Mouse (Mus musculus): ENCODE results near the gene Dglucy. TPM values are rescaled to one million over a fixed set of nuclear protein-coding genes. Genes with fewer than 3 reads are reported as not detected.

Dglucy gene
- polyA plus RNA-seq, 1 experiment: 0.48 TPM

- Histone ChIP-seq H3K36me3 (ENCODE audit: control insufficient read depth, insufficient read depth, low read length, poor library complexity, severe bottlenecking) (peaks cover 17% of the 10 kb centered on the region), H3K4me1 (ENCODE audit: control insufficient read depth, insufficient read depth, low read length) (no peaks in the 10 kb centered on the region), H3K9me3 (replicated peaks; ENCODE audit: control insufficient read depth, insufficient read depth, low read length, poor library complexity, severe bottlenecking) (no peaks in the 10 kb centered on the region), H3K4me3 (ENCODE audit: low read depth, low read length) (no peak overlapping the region), H3K27ac (ENCODE audit: insufficient read depth, low read length) (no peak overlapping the region), H3K27me3 (ENCODE audit: control insufficient read depth, insufficient read depth, low read length, poor library complexity, severe bottlenecking) (no peaks in the 10 kb centered on the region), H3K9ac (ENCODE audit: low read depth, poor library complexity, severe bottlenecking) (no peak overlapping the region)
- TF ChIP-seq POLR2A (IDR thresholded peaks at IDR 0.05; ENCODE audit: insufficient read depth, low read length) (no peak), EP300 (IDR thresholded peaks at IDR 0.05; ENCODE audit: insufficient read depth, low read depth, low read length) (no peak), CTCF (IDR thresholded peaks at IDR 0.05; ENCODE audit: low read depth, low read length) (no peak)
These were observed 149.4 kb downstream of the Dglucy start for GRCm38 (mm10) chr12:100928286-100928685.

GRCm38 (mm10) chr12:100931653-100932052, 152.8 kb downstream of the Dglucy start:
- peaks cover 18% of the 10 kb centered on the region for H3K36me3 ChIP-seq (ENCODE audit: control insufficient read depth, insufficient read depth, low read length, poor library complexity, severe bottlenecking)
- no peak overlapping the region for H3K27ac ChIP-seq (ENCODE audit: insufficient read depth, low read length)
- H3K9ac ChIP-seq (ENCODE audit: low read depth, poor library complexity, severe bottlenecking): no peak overlapping the region
- no peak for TF ChIP-seq POLR2A (IDR thresholded peaks at IDR 0.05; ENCODE audit: insufficient read depth, low read length)
- no peak for TF ChIP-seq CTCF (IDR thresholded peaks at IDR 0.05; ENCODE audit: low read depth, low read length)
- no peak for TF ChIP-seq EP300 (IDR thresholded peaks at IDR 0.05; ENCODE audit: insufficient read depth, low read depth, low read length)
- no peaks in the 10 kb centered on the region for H3K4me1 ChIP-seq (ENCODE audit: control insufficient read depth, insufficient read depth, low read length)
- no peak overlapping the region for H3K4me3 ChIP-seq (ENCODE audit: low read depth, low read length)
- no peaks in the 10 kb centered on the region for H3K27me3 ChIP-seq (ENCODE audit: control insufficient read depth, insufficient read depth, low read length, poor library complexity, severe bottlenecking)
- no peaks in the 10 kb centered on the region for H3K9me3 ChIP-seq (replicated peaks; ENCODE audit: control insufficient read depth, insufficient read depth, low read length, poor library complexity, severe bottlenecking)

GRCm38 (mm10) chr12:100934796-100935195, 155.9 kb downstream of the Dglucy start:
- Histone ChIP-seq H3K36me3 (ENCODE audit: control insufficient read depth, insufficient read depth, low read length, poor library complexity, severe bottlenecking) (peaks cover 14% of the 10 kb centered on the region), H3K27me3 (ENCODE audit: control insufficient read depth, insufficient read depth, low read length, poor library complexity, severe bottlenecking) (no peaks in the 10 kb centered on the region), H3K9ac (ENCODE audit: low read depth, poor library complexity, severe bottlenecking) (no peak overlapping the region), H3K4me1 (ENCODE audit: control insufficient read depth, insufficient read depth, low read length) (no peaks in the 10 kb centered on the region), H3K4me3 (ENCODE audit: low read depth, low read length) (no peak overlapping the region), H3K27ac (ENCODE audit: insufficient read depth, low read length) (no peak overlapping the region), H3K9me3 (replicated peaks; ENCODE audit: control insufficient read depth, insufficient read depth, low read length, poor library complexity, severe bottlenecking) (no peaks in the 10 kb centered on the region)
- TF ChIP-seq EP300 (IDR thresholded peaks at IDR 0.05; ENCODE audit: insufficient read depth, low read depth, low read length) (no peak), POLR2A (IDR thresholded peaks at IDR 0.05; ENCODE audit: insufficient read depth, low read length) (no peak), CTCF (IDR thresholded peaks at IDR 0.05; ENCODE audit: low read depth, low read length) (no peak)

GRCm38 (mm10) chr12:100936116-100936515, 157.3 kb downstream of the Dglucy start:
- H3K9me3 ChIP-seq (replicated peaks; ENCODE audit: control insufficient read depth, insufficient read depth, low read length, poor library complexity, severe bottlenecking): no peaks in the 10 kb centered on the region
- H3K4me3 ChIP-seq (ENCODE audit: low read depth, low read length): no peak overlapping the region
- no peaks in the 10 kb centered on the region for H3K4me1 ChIP-seq (ENCODE audit: control insufficient read depth, insufficient read depth, low read length)
- no peak overlapping the region for H3K9ac ChIP-seq (ENCODE audit: low read depth, poor library complexity, severe bottlenecking)
- H3K36me3 ChIP-seq (ENCODE audit: control insufficient read depth, insufficient read depth, low read length, poor library complexity, severe bottlenecking): peaks cover 20% of the 10 kb centered on the region
- no peaks in the 10 kb centered on the region for H3K27me3 ChIP-seq (ENCODE audit: control insufficient read depth, insufficient read depth, low read length, poor library complexity, severe bottlenecking)
- TF ChIP-seq EP300 (IDR thresholded peaks at IDR 0.05; ENCODE audit: insufficient read depth, low read depth, low read length) (no peak), CTCF (IDR thresholded peaks at IDR 0.05; ENCODE audit: low read depth, low read length) (peak; percentile 84)
- no peak overlapping the region for H3K27ac ChIP-seq (ENCODE audit: insufficient read depth, low read length)

- Histone ChIP-seq H3K4me3 (ENCODE audit: low read depth, low read length) (no peak overlapping the region), H3K36me3 (ENCODE audit: control insufficient read depth, insufficient read depth, low read length, poor library complexity, severe bottlenecking) (peaks cover 24% of the 10 kb centered on the region), H3K27me3 (ENCODE audit: control insufficient read depth, insufficient read depth, low read length, poor library complexity, severe bottlenecking) (no peaks in the 10 kb centered on the region), H3K9ac (ENCODE audit: low read depth, poor library complexity, severe bottlenecking) (no peak overlapping the region), H3K4me1 (ENCODE audit: control insufficient read depth, insufficient read depth, low read length) (no peaks in the 10 kb centered on the region), H3K27ac (ENCODE audit: insufficient read depth, low read length) (no peak overlapping the region), H3K9me3 (replicated peaks; ENCODE audit: control insufficient read depth, insufficient read depth, low read length, poor library complexity, severe bottlenecking) (no peaks in the 10 kb centered on the region)
- TF ChIP-seq POLR2A (IDR thresholded peaks at IDR 0.05; ENCODE audit: insufficient read depth, low read length) (no peak), EP300 (IDR thresholded peaks at IDR 0.05; ENCODE audit: insufficient read depth, low read depth, low read length) (no peak), CTCF (IDR thresholded peaks at IDR 0.05; ENCODE audit: low read depth, low read length) (no peak)
These were observed 157.9 kb downstream of the Dglucy start for GRCm38 (mm10) chr12:100936737-100937136.

- Histone ChIP-seq H3K36me3 (ENCODE audit: control insufficient read depth, insufficient read depth, low read length, poor library complexity, severe bottlenecking) (peaks cover 24% of the 10 kb centered on the region), H3K9me3 (replicated peaks; ENCODE audit: control insufficient read depth, insufficient read depth, low read length, poor library complexity, severe bottlenecking) (no peaks in the 10 kb centered on the region), H3K4me1 (ENCODE audit: control insufficient read depth, insufficient read depth, low read length) (no peaks in the 10 kb centered on the region), H3K27me3 (ENCODE audit: control insufficient read depth, insufficient read depth, low read length, poor library complexity, severe bottlenecking) (no peaks in the 10 kb centered on the region), H3K27ac (ENCODE audit: insufficient read depth, low read length) (no peak overlapping the region), H3K4me3 (ENCODE audit: low read depth, low read length) (no peak overlapping the region), H3K9ac (ENCODE audit: low read depth, poor library complexity, severe bottlenecking) (no peak overlapping the region)
- TF ChIP-seq POLR2A (IDR thresholded peaks at IDR 0.05; ENCODE audit: insufficient read depth, low read length) (no peak), EP300 (IDR thresholded peaks at IDR 0.05; ENCODE audit: insufficient read depth, low read depth, low read length) (no peak), CTCF (IDR thresholded peaks at IDR 0.05; ENCODE audit: low read depth, low read length) (no peak)
These were observed 158.8 kb downstream of the Dglucy start for GRCm38 (mm10) chr12:100937441-100938360.

Data from ES-Bruce4 (cell line).